Mouse (Mus musculus): Measurements from ENCODE around the gene Trmt2a. TPM values are rescaled to one million over a fixed set of nuclear protein-coding genes. Genes with fewer than 3 reads are reported as not detected.

Gene Trmt2a
- polyA plus RNA-seq, 1 experiment from 2014 or later, result 95.4 TPM

- DNase-seq (ENCODE audit: low spot score) (no peak), ATAC-seq (no peak)
- Histone ChIP-seq H3K4me1 (ENCODE audit: control insufficient read depth, insufficient read depth, low read length) (peaks cover 13% of the 10 kb centered on the region), H3K9me3 (replicated peaks; ENCODE audit: control insufficient read depth, low read length) (no peaks in the 10 kb centered on the region), H3K27me3 (replicated peaks; ENCODE audit: control insufficient read depth, insufficient read depth, low read length) (no peaks in the 10 kb centered on the region), H3K27ac (ENCODE audit: low read depth, low read length) (no peak overlapping the region), H3K4me2 (ENCODE audit: low read length) (no peak overlapping the region), H3K36me3 (ENCODE audit: control insufficient read depth, insufficient read depth, low read length) (peaks cover 50% of the 10 kb centered on the region), H3K9ac (ENCODE audit: low read length) (no peak overlapping the region; the same call in 1 of the 2 replicates), H3K4me3 (ENCODE audit: low read depth, low read length) (no peak overlapping the region)
- WGBS, result 98% methylated on average over 4 of the region's 4 CpGs
Measured at GRCm38 (mm10) chr16:18228856-18229255, 19.6 kb upstream of the Trmt2a start.

GRCm38 (mm10) chr16:18229622-18230021, 18.9 kb upstream of the Trmt2a start:
- ATAC-seq, result no peak
- H3K9me3 ChIP-seq (replicated peaks; ENCODE audit: control insufficient read depth, low read length), result no peaks in the 10 kb centered on the region
- no peak overlapping the region for H3K27ac ChIP-seq (ENCODE audit: low read depth, low read length)
- H3K36me3 ChIP-seq (ENCODE audit: control insufficient read depth, insufficient read depth, low read length), result peaks cover 42% of the 10 kb centered on the region
- peaks cover 19% of the 10 kb centered on the region for H3K4me1 ChIP-seq (ENCODE audit: control insufficient read depth, insufficient read depth, low read length)
- WGBS, result 64% methylated on average over 11 of the region's 11 CpGs
- H3K9ac ChIP-seq (ENCODE audit: low read length), result no peak overlapping the region
- DNase-seq (ENCODE audit: low spot score), result no peak
- no peaks in the 10 kb centered on the region for H3K27me3 ChIP-seq (replicated peaks; ENCODE audit: control insufficient read depth, insufficient read depth, low read length)
- no peak overlapping the region for H3K4me3 ChIP-seq (ENCODE audit: low read depth, low read length)
- H3K4me2 ChIP-seq (ENCODE audit: low read length), result no peak overlapping the region

GRCm38 (mm10) chr16:18230617-18231016, 17.9 kb upstream of the Trmt2a start:
- H3K36me3 ChIP-seq (ENCODE audit: control insufficient read depth, insufficient read depth, low read length), result peaks cover 32% of the 10 kb centered on the region
- 89% methylated on average over 6 of the region's 6 CpGs for WGBS
- no peaks in the 10 kb centered on the region for H3K27me3 ChIP-seq (replicated peaks; ENCODE audit: control insufficient read depth, insufficient read depth, low read length)
- DNase-seq (ENCODE audit: low spot score) (no peak), ATAC-seq (no peak)
- H3K27ac ChIP-seq (ENCODE audit: low read depth, low read length), result no peak overlapping the region
- H3K4me3 ChIP-seq (ENCODE audit: low read depth, low read length), result no peak overlapping the region
- no peaks in the 10 kb centered on the region for H3K9me3 ChIP-seq (replicated peaks; ENCODE audit: control insufficient read depth, low read length)
- no peak overlapping the region for H3K4me2 ChIP-seq (ENCODE audit: low read length)
- H3K9ac ChIP-seq (ENCODE audit: low read length), result no peak overlapping the region
- peaks cover 19% of the 10 kb centered on the region for H3K4me1 ChIP-seq (ENCODE audit: control insufficient read depth, insufficient read depth, low read length)

GRCm38 (mm10) chr16:18231047-18231446, 17.4 kb upstream of the Trmt2a start:
- ATAC-seq, result no peak
- H3K27me3 ChIP-seq (replicated peaks; ENCODE audit: control insufficient read depth, insufficient read depth, low read length), result no peaks in the 10 kb centered on the region
- H3K9ac ChIP-seq (ENCODE audit: low read length), result no peak overlapping the region
- no peak for DNase-seq (ENCODE audit: low spot score)
- 88% methylated on average over 3 of the region's 3 CpGs for WGBS
- H3K27ac ChIP-seq (ENCODE audit: low read depth, low read length), result no peak overlapping the region
- H3K36me3 ChIP-seq (ENCODE audit: control insufficient read depth, insufficient read depth, low read length), result peaks cover 28% of the 10 kb centered on the region
- H3K4me2 ChIP-seq (ENCODE audit: low read length), result no peak overlapping the region
- H3K4me1 ChIP-seq (ENCODE audit: control insufficient read depth, insufficient read depth, low read length), result peaks cover 22% of the 10 kb centered on the region
- no peak overlapping the region for H3K4me3 ChIP-seq (ENCODE audit: low read depth, low read length)
- H3K9me3 ChIP-seq (replicated peaks; ENCODE audit: control insufficient read depth, low read length), result no peaks in the 10 kb centered on the region

- Histone ChIP-seq H3K27me3 (replicated peaks; ENCODE audit: control insufficient read depth, insufficient read depth, low read length) (no peaks in the 10 kb centered on the region), H3K36me3 (ENCODE audit: control insufficient read depth, insufficient read depth, low read length) (peaks cover 24% of the 10 kb centered on the region), H3K9me3 (replicated peaks; ENCODE audit: control insufficient read depth, low read length) (no peaks in the 10 kb centered on the region), H3K9ac (ENCODE audit: low read length) (no peak overlapping the region), H3K27ac (ENCODE audit: low read depth, low read length) (no peak overlapping the region), H3K4me3 (ENCODE audit: low read depth, low read length) (no peak overlapping the region), H3K4me2 (ENCODE audit: low read length) (no peak overlapping the region), H3K4me1 (ENCODE audit: control insufficient read depth, insufficient read depth, low read length) (peaks cover 24% of the 10 kb centered on the region)
- DNase-seq (ENCODE audit: low spot score), result no peak
- ATAC-seq, result no peak
- WGBS, result 90% methylated on average over 4 of the region's 4 CpGs
Measured at GRCm38 (mm10) chr16:18231451-18231850, 17.0 kb upstream of the Trmt2a start.

- Histone ChIP-seq H3K4me2 (ENCODE audit: low read length) (peak overlapping the region; percentile 90; the same call in 1 of the 2 replicates), H3K9ac (ENCODE audit: low read length) (peak overlapping the region; percentile 88; the same call in 1 of the 2 replicates), H3K4me3 (ENCODE audit: low read depth, low read length) (no peak overlapping the region), H3K4me1 (ENCODE audit: control insufficient read depth, insufficient read depth, low read length) (peaks cover 24% of the 10 kb centered on the region), H3K27ac (ENCODE audit: low read depth, low read length) (no peak overlapping the region), H3K9me3 (replicated peaks; ENCODE audit: control insufficient read depth, low read length) (no peaks in the 10 kb centered on the region), H3K36me3 (ENCODE audit: control insufficient read depth, insufficient read depth, low read length) (peaks cover 15% of the 10 kb centered on the region), H3K27me3 (replicated peaks; ENCODE audit: control insufficient read depth, insufficient read depth, low read length) (no peaks in the 10 kb centered on the region)
- DNase-seq (ENCODE audit: low spot score) (no peak), ATAC-seq (no peak)
- 68% methylated on average over 1 of the region's 1 CpGs for WGBS
Measured at GRCm38 (mm10) chr16:18233451-18233850, 15.0 kb upstream of the Trmt2a start.

GRCm38 (mm10) chr16:18233919-18234670, 14.4 kb upstream of the Trmt2a start:
- H3K27ac ChIP-seq (ENCODE audit: low read depth, low read length), result peak overlapping the region; percentile 88; the same call in 1 of the 2 replicates
- 16% methylated on average over 13 of the region's 13 CpGs for WGBS

GRCm38 (mm10) chr16:18234671-18235388, 13.6 kb upstream of the Trmt2a start, which contains the start of gene Zdhhc8:
Gene Zdhhc8, minus strand, starts transcription at chr16:18235136.
- H3K27ac ChIP-seq (ENCODE audit: low read depth, low read length), result peak within 1 kb of the TSS; percentile 88
- under 1% methylated on average over 54 of the region's 79 CpGs for WGBS
- H3K4me1 ChIP-seq (ENCODE audit: control insufficient read depth, insufficient read depth, low read length), result peaks cover 20% of the 10 kb centered on the region
- peak within 1 kb of the TSS; percentile 90 for H3K4me2 ChIP-seq (ENCODE audit: low read length)
- ATAC-seq, result peak; percentile 89
- no peaks in the 10 kb centered on the region for H3K9me3 ChIP-seq (replicated peaks; ENCODE audit: control insufficient read depth, low read length)
- DNase-seq (ENCODE audit: low spot score), result peak; percentile 83
- peaks cover 26% of the 10 kb centered on the region for H3K36me3 ChIP-seq (ENCODE audit: control insufficient read depth, insufficient read depth, low read length)
- H3K9ac ChIP-seq (ENCODE audit: low read length), result peak within 1 kb of the TSS; percentile 88
- peak within 1 kb of the TSS; percentile 84 for H3K4me3 ChIP-seq (ENCODE audit: low read depth, low read length)
- no peaks in the 10 kb centered on the region for H3K27me3 ChIP-seq (replicated peaks; ENCODE audit: control insufficient read depth, insufficient read depth, low read length)

More at GRCm38 (mm10) chr16:18233919-18234670, 14.4 kb upstream of the Trmt2a start:
- DNase-seq (ENCODE audit: low spot score), result no peak
- peaks cover 20% of the 10 kb centered on the region for H3K36me3 ChIP-seq (ENCODE audit: control insufficient read depth, insufficient read depth, low read length)
- peak overlapping the region; percentile 88 for H3K9ac ChIP-seq (ENCODE audit: low read length)
- H3K4me1 ChIP-seq (ENCODE audit: control insufficient read depth, insufficient read depth, low read length), result peaks cover 24% of the 10 kb centered on the region
- no peaks in the 10 kb centered on the region for H3K9me3 ChIP-seq (replicated peaks; ENCODE audit: control insufficient read depth, low read length)
- H3K4me3 ChIP-seq (ENCODE audit: low read depth, low read length), result peak overlapping the region; percentile 84
- peak; percentile 11 for ATAC-seq
- no peaks in the 10 kb centered on the region for H3K27me3 ChIP-seq (replicated peaks; ENCODE audit: control insufficient read depth, insufficient read depth, low read length)
- H3K4me2 ChIP-seq (ENCODE audit: low read length), result peak overlapping the region; percentile 90
